Mouse (Mus musculus) right cerebral cortex, postnatal 25 days (tissue): Measurements from ENCODE around the gene Triobp.
"Not testable (repeated sequence)": the region's sequence is repeated elsewhere in the genome, so short reads cannot be mapped to it uniquely, and the experiment has no call there.

Experiments
- DNase-seq: peaks from one replicate; pipeline ENCODE4 v3.0.0; 2022

Triobp gene

GRCm38 (mm10) chr15:79002036-79002435 is 54.5 kb downstream of the Triobp start:
- DNase-seq = no peak

- DNase-seq = no peak
Observed at GRCm38 (mm10) chr15:79003079-79003478, 55.6 kb downstream of the Triobp start.

- DNase-seq = no peak
Observed at GRCm38 (mm10) chr15:79005581-79005980, 58.1 kb downstream of the Triobp start.

DNA sequence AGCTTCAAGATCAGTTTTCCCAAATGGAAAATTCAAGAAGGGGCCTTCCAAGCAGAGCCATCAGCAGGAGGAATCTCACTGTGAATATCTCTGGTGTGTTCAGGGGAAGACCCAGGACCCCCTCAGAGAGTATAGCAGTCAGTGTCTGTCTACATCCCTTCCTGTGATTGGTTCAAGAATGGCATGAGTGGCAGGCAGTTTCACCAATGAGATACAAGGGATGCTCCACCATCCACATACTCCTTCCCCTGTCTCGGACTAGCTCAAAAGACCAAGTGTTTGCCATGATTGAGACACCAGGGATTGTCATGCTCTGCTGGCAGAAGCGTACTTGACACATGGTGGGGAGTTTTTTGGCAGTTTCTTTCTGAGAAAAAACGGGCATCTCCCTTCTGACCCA is 59.1 kb downstream of the Triobp start:
- no peak for DNase-seq

- no peak for DNase-seq
Observed at GRCm38 (mm10) chr15:79007059-79007458, 59.5 kb downstream of the Triobp start.

DNA sequence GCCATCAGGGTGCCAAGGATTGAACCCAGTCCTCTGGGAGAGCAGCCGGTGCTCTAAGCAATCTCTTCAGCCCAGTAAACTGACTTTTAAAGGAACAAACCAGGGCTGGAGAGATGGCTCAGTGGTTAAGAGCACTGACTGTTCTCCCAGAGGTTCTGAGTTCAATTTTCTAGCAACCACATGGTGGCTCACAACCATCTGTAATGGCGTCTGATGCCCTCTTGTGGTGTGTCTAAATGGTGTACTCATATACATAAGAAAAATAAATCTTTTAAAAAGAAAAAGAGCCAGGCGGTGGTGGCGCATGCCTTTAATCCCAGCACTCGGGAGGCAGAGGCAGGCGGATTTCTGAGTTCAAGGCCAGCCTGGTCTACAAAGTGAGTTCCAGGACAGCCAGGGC is 60.3 kb downstream of the Triobp start:
- DNase-seq = not testable (repeated sequence)

- DNase-seq = no peak
Observed at GRCm38 (mm10) chr15:79009734-79010133, 62.2 kb downstream of the Triobp start.

DNA sequence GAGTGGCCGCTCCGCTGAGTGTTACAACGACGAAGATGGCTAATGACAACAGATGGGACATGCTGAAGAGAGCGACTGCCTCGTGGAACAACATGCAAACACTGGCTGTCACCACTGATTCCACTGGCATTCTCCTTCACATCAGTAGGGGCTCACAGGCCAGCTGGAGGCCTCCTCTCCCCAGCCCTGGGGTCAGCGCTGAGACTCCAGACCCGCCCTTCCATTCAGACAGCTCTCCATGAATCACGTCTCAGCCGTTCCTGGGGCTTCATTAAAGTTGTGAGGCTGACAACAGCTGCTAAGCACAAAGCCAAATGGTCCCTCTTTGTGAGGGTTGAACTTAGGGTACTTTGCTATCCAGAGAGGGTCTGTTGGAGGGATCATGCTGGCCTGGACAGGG is 64.0 kb downstream of the Triobp start:
- DNase-seq = no peak

GRCm38 (mm10) chr15:79013382-79013781 is 65.9 kb downstream of the Triobp start:
- no peak for DNase-seq

DNA sequence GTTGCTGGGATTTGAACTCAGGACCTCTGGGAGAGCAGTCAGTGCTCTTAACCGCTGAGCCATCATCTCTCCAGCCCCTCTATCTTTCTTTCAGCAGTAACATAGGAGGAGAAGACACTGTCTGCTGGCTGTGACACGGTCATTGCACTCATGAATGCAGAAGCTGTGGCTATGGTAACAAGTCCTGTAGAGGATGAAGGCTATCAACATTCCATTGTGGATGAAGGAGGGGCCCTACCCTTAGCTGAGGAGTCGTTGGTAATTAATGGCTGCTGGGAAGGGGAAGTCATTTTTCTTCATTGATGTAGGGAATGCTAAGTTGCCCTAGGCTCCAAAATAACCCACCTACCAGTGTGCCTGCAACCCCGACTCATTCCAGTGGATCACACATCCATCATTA is 70.7 kb downstream of the Triobp start:
- no peak for DNase-seq

DNA sequence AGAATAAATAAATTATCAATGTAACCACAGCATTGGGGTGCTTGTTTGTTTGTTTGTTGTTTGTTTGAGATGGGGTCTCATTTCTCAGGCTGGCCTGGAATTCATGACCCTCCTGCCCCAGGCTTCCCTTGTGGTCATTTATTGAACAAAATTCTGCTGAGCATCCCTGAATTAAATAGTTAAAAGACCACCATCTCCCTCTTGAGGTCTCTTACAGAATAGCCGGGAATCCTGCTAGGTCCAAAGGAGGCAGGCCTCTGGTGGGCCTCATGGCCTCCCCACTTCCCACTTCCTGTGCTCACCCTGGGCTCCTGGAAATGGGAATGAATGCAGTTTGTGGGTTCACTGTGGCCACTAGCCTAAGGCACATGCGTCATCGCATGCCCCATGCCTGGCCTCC is 71.4 kb downstream of the Triobp start:
- no peak for DNase-seq

GRCm38 (mm10) chr15:79022671-79023230 is 75.2 kb downstream of the Triobp start:
- no peak for DNase-seq

GRCm38 (mm10) chr15:79023366-79023765 is 75.8 kb downstream of the Triobp start:
- DNase-seq = no peak

DNA sequence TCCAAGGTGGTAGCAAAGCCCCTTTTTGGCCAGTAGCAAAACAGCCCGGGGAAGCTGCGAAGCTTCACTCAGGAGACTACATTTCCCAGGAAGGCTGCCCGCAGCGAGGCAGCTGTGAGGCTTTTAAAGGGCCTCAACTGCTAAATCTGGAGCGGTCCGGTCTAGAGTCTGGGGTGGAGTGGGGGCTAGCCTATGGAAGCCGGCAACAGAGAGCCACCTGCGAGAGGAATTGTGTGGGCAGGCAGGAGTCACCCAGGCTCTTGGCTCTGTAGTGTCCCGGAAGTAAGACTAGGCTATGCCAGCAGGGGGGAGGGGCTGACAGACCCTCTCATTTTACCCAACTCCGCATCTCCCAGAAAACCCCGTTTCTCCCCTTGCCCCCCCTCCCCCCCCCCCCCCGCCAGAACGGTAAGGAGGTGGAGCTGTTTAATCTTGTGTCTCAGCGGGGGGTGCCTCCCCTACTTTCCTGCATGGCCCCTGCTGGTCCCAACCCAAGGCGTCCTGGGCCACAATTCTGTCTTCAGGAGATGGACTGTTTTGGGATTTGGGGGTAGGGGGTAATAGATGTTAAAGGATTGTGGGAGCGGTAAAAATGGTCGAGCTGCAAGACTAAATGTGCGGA is 78.3 kb downstream of the Triobp start:
- DNase-seq = peak; percentile 45

- DNase-seq = no peak
Observed at GRCm38 (mm10) chr15:79026511-79027290, 79.2 kb downstream of the Triobp start.

DNA sequence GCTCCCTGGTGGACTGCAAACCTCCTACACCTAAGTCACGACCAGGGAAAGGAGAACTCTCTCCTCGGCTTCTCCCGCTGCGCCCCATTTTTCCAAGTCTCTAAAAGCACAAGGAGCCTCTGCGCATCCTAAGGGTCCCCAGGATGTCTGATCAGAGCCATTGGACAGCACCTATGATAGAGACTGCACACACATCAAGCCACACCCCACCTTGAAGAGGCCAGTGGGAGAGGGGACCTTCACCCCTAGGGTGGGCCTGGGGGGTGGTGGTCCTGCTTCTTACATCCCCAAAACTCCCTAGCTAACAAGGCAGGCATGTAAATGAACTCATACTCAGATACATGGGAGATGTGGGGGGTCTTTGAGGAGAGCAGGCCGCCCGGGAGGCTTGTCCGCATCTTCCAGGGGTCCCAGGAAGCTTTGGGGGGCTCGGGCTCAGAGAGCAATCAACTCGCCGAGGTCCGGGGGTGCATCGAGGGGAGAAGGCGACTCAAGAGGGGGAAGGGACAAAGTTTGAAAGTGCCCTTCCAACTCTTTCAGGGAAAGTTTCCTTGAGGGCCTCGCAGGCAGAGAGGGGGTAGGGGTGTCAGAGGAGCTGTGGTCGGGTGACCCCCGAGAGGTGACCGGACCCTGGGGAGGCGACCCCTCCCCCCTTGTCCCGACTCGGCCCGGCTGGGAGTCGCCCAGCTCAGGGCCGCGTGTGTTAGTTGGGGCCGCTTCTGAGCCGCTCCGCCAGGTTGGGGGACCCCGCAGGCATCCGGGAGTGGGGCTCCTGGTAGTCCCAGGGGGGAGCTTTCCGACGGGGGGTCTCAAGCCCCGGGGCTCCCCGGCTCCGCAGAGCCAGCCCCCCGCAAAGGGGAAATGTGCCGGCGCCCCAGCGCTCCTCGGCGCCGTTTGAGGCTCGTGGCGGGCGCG is 80.0 kb downstream of the Triobp start:
- DNase-seq = no peak

- peak; percentile 97 for DNase-seq
Observed at GRCm38 (mm10) chr15:79028237-79028738, 80.8 kb downstream of the Triobp start, which contains the start of gene H1f0. H1f0 (plus strand) TSS chr15:79028450.

GRCm38 (mm10) chr15:79028823-79029484 is 81.4 kb downstream of the Triobp start:
- DNase-seq = no peak

- DNase-seq = no peak
Observed at GRCm38 (mm10) chr15:79029519-79030241, 82.2 kb downstream of the Triobp start.

DNA sequence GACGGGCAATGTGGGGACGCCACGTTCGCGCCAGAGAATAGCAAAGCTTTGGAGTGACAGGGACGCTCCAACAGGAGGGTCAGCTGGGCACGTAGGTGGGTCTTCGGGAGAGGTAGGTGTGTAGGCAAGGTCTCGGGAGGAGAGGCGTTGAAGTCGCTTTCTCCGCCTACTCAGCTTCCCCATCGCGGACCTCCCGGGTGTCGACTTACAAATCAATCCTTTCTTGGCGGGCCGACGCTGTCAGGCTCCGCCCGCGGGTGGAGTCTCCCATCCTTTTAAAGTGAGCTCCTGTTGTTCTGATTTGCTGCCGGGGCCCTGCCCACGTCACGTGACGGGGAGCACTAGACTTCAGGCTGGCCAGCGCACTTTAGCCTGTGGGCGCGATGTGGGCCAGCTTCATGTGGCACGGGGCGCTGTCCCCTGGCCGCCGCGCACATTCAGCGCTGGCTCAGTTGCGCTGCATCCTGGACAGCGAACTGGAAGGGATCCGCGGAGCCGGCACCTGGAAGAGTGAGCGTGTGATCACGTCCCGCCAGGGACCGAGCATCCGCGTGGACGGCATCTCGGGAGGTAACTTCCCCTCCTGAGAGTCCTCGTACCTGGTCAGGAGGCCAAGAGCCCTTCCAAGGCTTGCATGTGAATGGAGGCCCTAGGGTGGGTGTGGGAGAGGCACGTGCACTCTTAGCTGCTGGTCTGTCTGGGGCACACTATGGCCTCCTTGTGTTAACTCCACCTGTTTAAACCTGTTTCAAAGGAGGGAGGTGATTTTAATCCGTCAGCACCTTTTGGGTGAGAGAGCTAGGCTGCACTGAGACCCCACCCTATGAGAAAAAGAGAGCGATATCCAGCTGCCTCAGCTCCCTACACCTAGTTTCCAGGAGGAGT is 83.3 kb downstream of the Triobp start:
- peak; percentile 89 for DNase-seq
